ENCODE assay signal across 8 mouse cellular contexts in the genomic region with DNA sequence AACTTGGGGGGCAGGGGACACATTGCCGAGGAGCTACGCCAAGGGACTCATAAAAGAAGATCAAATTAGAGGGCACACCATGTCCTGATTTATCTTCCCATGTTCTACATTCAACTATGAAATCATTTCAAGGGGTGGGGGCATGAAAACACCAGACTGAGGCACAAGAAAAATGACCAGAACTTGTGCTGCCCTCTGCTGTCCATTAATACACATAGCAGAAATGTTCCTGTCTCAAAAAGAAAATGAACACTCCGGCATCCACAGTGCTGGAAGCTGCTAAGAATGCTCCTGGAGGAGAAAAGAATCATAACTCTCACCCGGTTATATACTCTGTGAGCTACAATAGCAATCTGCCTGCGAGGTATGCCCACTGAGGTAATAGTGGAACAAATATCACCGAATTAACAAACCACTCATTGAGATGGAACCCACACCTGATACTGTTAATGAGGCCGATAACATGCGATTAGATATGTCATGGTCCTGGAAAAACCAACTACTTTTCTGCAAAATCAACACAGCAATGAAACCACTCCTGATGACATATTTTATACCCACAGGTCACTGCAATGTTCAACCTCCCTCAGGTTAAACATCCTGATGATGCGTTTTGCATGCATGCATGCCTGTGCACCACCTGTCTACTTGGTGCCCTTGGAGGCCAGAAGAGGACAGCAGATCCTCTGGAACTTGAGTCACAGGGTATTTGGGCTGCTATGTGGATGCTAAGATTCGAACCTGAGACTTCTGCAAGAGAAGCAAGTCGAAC.
A peak's percentile ranks its signal among the peaks of the same experiment; 100 is the strongest.
DNase-seq lines count a peak whose midpoint lies in the region; ATAC-seq and TF ChIP-seq lines count a peak whose summit lies in the region.

No protein-coding gene starts in this region.

- H3K27ac ChIP-seq in hindbrain, embryonic 14.5 days: no peak overlapping the region
- no peak overlapping the region for H3K27ac ChIP-seq in hindbrain, embryonic 10.5 days
- H3K27ac ChIP-seq in thymus, adult 2 months (ENCODE audit: control insufficient read depth, insufficient read depth, low read length): no peak overlapping the region

- no peak for TF ChIP-seq POLR2A in thymus, adult 2 months (IDR thresholded peaks at IDR 0.05; ENCODE audit: control insufficient read depth, extremely low read depth, insufficient read depth, low read length, poor library complexity)

- no peak overlapping the region for H3K4me2 ChIP-seq in hindbrain, embryonic 14.5 days (replicated peaks)

- no peak overlapping the region for H3K9ac ChIP-seq in hindbrain, embryonic 14.5 days

- TF ChIP-seq CTCF in thymus, adult 2 months (IDR thresholded peaks at IDR 0.05; ENCODE audit: borderline replicate concordance, control insufficient read depth, extremely low read depth, insufficient read depth, low read length, poor library complexity): no peak

- 65% methylated on average over 11 of the region's 11 CpGs for WGBS in hindbrain, embryonic 14.5 days
- 67% methylated on average over 11 of the region's 11 CpGs for WGBS in hindbrain, embryonic 10.5 days
- 71% methylated on average over 11 of the region's 11 CpGs for WGBS in thymus, adult 2 months

- H3K4me3 ChIP-seq in hindbrain, embryonic 14.5 days (replicated peaks; ENCODE audit: low read length): no peak overlapping the region
- no peak overlapping the region for H3K4me3 ChIP-seq in hindbrain, embryonic 10.5 days
- H3K4me3 ChIP-seq in thymus, adult 2 months (ENCODE audit: control insufficient read depth, insufficient read depth, low read length): no peak overlapping the region

- DNase-seq in hindbrain, embryonic 14.5 days (ENCODE audit: low spot score): peak; percentile 82
- DNase-seq in hindbrain, embryonic 10.5 days (ENCODE audit: low spot score): no peak
- peak; percentile 63 to 67 for DNase-seq in right cerebral cortex, postnatal 10 days (ENCODE audit: low spot score in 2 of 2)
- no peak for DNase-seq in right cerebral cortex, postnatal 25 days
- DNase-seq in embryo, embryonic 10.5 days (ENCODE audit: low spot score): peak; percentile 74
- DNase-seq in lung, postnatal 36 days: peak; percentile 59
- no peak for DNase-seq in urinary bladder, postnatal 10 days (ENCODE audit: low spot score)
- no peak for DNase-seq in thymus, adult 2 months

- H3K27me3 ChIP-seq in hindbrain, embryonic 14.5 days (ENCODE audit: control insufficient read depth, insufficient read depth, low read length): no peaks in the 10 kb centered on the region
- no peaks in the 10 kb centered on the region for H3K27me3 ChIP-seq in hindbrain, embryonic 10.5 days (ENCODE audit: insufficient read depth, poor library complexity, severe bottlenecking)
- no peaks in the 10 kb centered on the region for H3K27me3 ChIP-seq in thymus, adult 2 months (ENCODE audit: control insufficient read depth, insufficient read depth, low read length)

- no peak; the same call in 1 of the 2 replicates for ATAC-seq in hindbrain, embryonic 14.5 days (ENCODE audit: low FRiP score)

- H3K9me3 ChIP-seq in hindbrain, embryonic 14.5 days (ENCODE audit: control insufficient read depth, low read length): no peaks in the 10 kb centered on the region
- H3K9me3 ChIP-seq in hindbrain, embryonic 10.5 days: no peaks in the 10 kb centered on the region

- H3K4me1 ChIP-seq in hindbrain, embryonic 14.5 days (replicated peaks; ENCODE audit: control insufficient read depth, insufficient read depth, low read length): no peaks in the 10 kb centered on the region
- no peaks in the 10 kb centered on the region; the same call in 1 of the 2 replicates for H3K4me1 ChIP-seq in hindbrain, embryonic 10.5 days (replicated peaks)
- H3K4me1 ChIP-seq in thymus, adult 2 months (replicated peaks; ENCODE audit: control insufficient read depth, insufficient read depth, low read length): no peaks in the 10 kb centered on the region

- no peaks in the 10 kb centered on the region; the same call in 1 of the 2 replicates for H3K36me3 ChIP-seq in hindbrain, embryonic 14.5 days (replicated peaks; ENCODE audit: control insufficient read depth, insufficient read depth)
- no peaks in the 10 kb centered on the region for H3K36me3 ChIP-seq in hindbrain, embryonic 10.5 days
- no peaks in the 10 kb centered on the region for H3K36me3 ChIP-seq in thymus, adult 2 months (ENCODE audit: control insufficient read depth, insufficient read depth, low read length)

Comparison
In these comparisons a context has a peak if more than half of its experiments do, and no peak if none do; other contexts are left out.
1. DNase-seq: peak in hindbrain, embryonic 14.5 days (single experiment), right cerebral cortex, postnatal 10 days (2 of 2), embryo, embryonic 10.5 days (single experiment) and lung, postnatal 36 days (single experiment); none in hindbrain, embryonic 10.5 days (single experiment), right cerebral cortex, postnatal 25 days (single experiment), urinary bladder, postnatal 10 days (single experiment) and thymus, adult 2 months (single experiment).